Mouse (Mus musculus): ENCODE data around the gene Hipk2.

- TF ChIP-seq CTCF (IDR thresholded peaks at IDR 0.05; ENCODE audit: control insufficient read depth, insufficient read depth, low read length) (no peak), POLR2A (IDR thresholded peaks at IDR 0.05; ENCODE audit: borderline replicate concordance, control insufficient read depth, low read depth, low read length) (no peak)
Measured at GRCm38 (mm10) chr6:38923870-38924817, 48.2 kb upstream of the Hipk2 start.

Data from bone marrow, adult 2 months (tissue).